Mouse (Mus musculus) spleen, adult 2 months (tissue): Measurements from ENCODE around the gene Scrg1.

Source experiments
- CTCF ChIP-seq: fragments of 200-500 bp; IDR thresholded peaks from 2 replicates; pipeline ENCODE4 v1.5.1; 2011; ENCODE audit warnings: mild to moderate bottlenecking, inconsistent platforms; ENCODE audit not compliant: insufficient read depth, insufficient read length, insufficient replicate concordance; ENCODE audit errors: extremely low read depth
- POLR2A ChIP-seq: fragments of 200-500 bp; IDR thresholded peaks from 2 replicates; pipeline ENCODE4 v1.6.1; 2011; ENCODE audit warnings: low read depth, low read length, inconsistent platforms

GRCm38 (mm10) chr8:57489896-57490295, 34.2 kb downstream of the Scrg1 start:
- no peak for TF ChIP-seq CTCF
- TF ChIP-seq POLR2A: no peak
